Mouse (Mus musculus): ENCODE results near the gene Pyroxd2. TPM values are rescaled to one million over a fixed set of nuclear protein-coding genes. Genes with fewer than 3 reads are reported as not detected.
A peak's percentile ranks its signal among the peaks of the same experiment; 100 is the strongest.
"Not testable (repeated sequence)": the region's sequence is repeated elsewhere in the genome, so short reads cannot be mapped to it uniquely, and the experiment has no call there.

The Pyroxd2 gene
- 1 to 10 TPM; 5.5 to 7.3 TPM for total RNA-seq (2021)
- long read RNA-seq, experiment 1, partial matches to known transcripts = 3 of 12 reads
- long read RNA-seq, experiment 1, other reads (novel, unspliced or antisense) = 6 of 12 reads
- long read RNA-seq, experiment 2, partial matches to known transcripts = 4 of 11 reads
- long read RNA-seq, experiment 2, other reads (novel, unspliced or antisense) = 6 of 11 reads

GRCm38 (mm10) chr19:42752363-42752931, at the start of gene Pyroxd2:
TSS of gene Pyroxd2 (minus strand) at chr19:42752775.
- peak; percentile 75 to 88 for DNase-seq (ENCODE audit: low spot score in 2 of 2)

- DNase-seq (ENCODE audit: low spot score in 2 of 2) = no peak
Measured at GRCm38 (mm10) chr19:42797866-42798265, 45.3 kb upstream of the Pyroxd2 start.

GRCm38 (mm10) chr19:42795801-42796200, 43.2 kb upstream of the Pyroxd2 start:
- DNase-seq (ENCODE audit: low spot score in 2 of 2) = no peak

- peak; percentile 82 to 88 for DNase-seq (ENCODE audit: low spot score in 2 of 2)
Measured at GRCm38 (mm10) chr19:42794914-42795613, 42.5 kb upstream of the Pyroxd2 start.

GRCm38 (mm10) chr19:42788311-42788710, 35.7 kb upstream of the Pyroxd2 start:
- DNase-seq (ENCODE audit: low spot score in 2 of 2) = no peak

- no peak for DNase-seq (ENCODE audit: low spot score in 2 of 2)
Measured at GRCm38 (mm10) chr19:42785562-42786220, 33.1 kb upstream of the Pyroxd2 start.

- no peak for DNase-seq (ENCODE audit: low spot score in 2 of 2)
Measured at GRCm38 (mm10) chr19:42785129-42785528, 32.6 kb upstream of the Pyroxd2 start.

GRCm38 (mm10) chr19:42780156-42780538, 27.6 kb upstream of the Pyroxd2 start:
- not testable (repeated sequence) for DNase-seq (ENCODE audit: low spot score in 2 of 2)

GRCm38 (mm10) chr19:42779531-42780155, 27.1 kb upstream of the Pyroxd2 start, which contains the start of gene Hps1:
TSS of gene Hps1 (minus strand) at chr19:42779978.
- DNase-seq (ENCODE audit: low spot score in 2 of 2) = peak; percentile 66 to 84

GRCm38 (mm10) chr19:42777801-42778200, 25.2 kb upstream of the Pyroxd2 start:
- DNase-seq (ENCODE audit: low spot score in 2 of 2) = no peak

- DNase-seq (ENCODE audit: low spot score in 2 of 2) = no peak
Measured at GRCm38 (mm10) chr19:42776813-42777212, 24.2 kb upstream of the Pyroxd2 start.

GRCm38 (mm10) chr19:42770141-42770872, 17.7 kb upstream of the Pyroxd2 start:
- no peak for DNase-seq (ENCODE audit: low spot score in 2 of 2)

GRCm38 (mm10) chr19:42769648-42770047, 17.1 kb upstream of the Pyroxd2 start:
- no peak for DNase-seq (ENCODE audit: low spot score in 2 of 2)

GRCm38 (mm10) chr19:42767361-42767760, 14.8 kb upstream of the Pyroxd2 start:
- no peak for DNase-seq (ENCODE audit: low spot score in 2 of 2)

- DNase-seq (ENCODE audit: low spot score in 2 of 2) = no peak
Measured at GRCm38 (mm10) chr19:42764398-42764797, 11.8 kb upstream of the Pyroxd2 start.

- DNase-seq (ENCODE audit: low spot score in 2 of 2) = no peak
Measured at GRCm38 (mm10) chr19:42756671-42757070, 4.1 kb upstream of the Pyroxd2 start.

GRCm38 (mm10) chr19:42755148-42755870, 2.7 kb upstream of the Pyroxd2 start:
- DNase-seq (ENCODE audit: low spot score in 2 of 2) = no peak

GRCm38 (mm10) chr19:42753141-42753917, 754 bp upstream of the Pyroxd2 start:
- DNase-seq (ENCODE audit: low spot score in 2 of 2) = peak in 1 of 2 experiments; percentile 59

- no peak for DNase-seq (ENCODE audit: low spot score in 2 of 2)
Measured at GRCm38 (mm10) chr19:42750196-42750595, 2.4 kb downstream of the Pyroxd2 start.

Measured in gastrocnemius, postnatal 4 days (tissue).